Mouse (Mus musculus): Measurements from ENCODE around the gene Oas3. TPM values are rescaled to one million over a fixed set of nuclear protein-coding genes. Genes with fewer than 3 reads are reported as not detected.

The Oas3 gene
- polyA plus RNA-seq, 1 experiment from 2014 or later, result 0.02 TPM

- Histone ChIP-seq H3K9me3 (replicated peaks) (no peaks in the 10 kb centered on the region), H3K4me3 (peak within 1 kb of the TSS; percentile 66), H3K4me1 (peaks cover 43% of the 10 kb centered on the region), H3K36me3 (no peaks in the 10 kb centered on the region), H3K27me3 (ENCODE audit: low read depth, poor library complexity, severe bottlenecking) (peaks cover 95% of the 10 kb centered on the region), H3K27ac (replicated peaks) (peak within 1 kb of the TSS; percentile 83)
- no peak for DNase-seq (ENCODE audit: low spot score)
- 30% methylated on average over 3 of the region's 3 CpGs for WGBS
Observed at GRCm38 (mm10) chr5:120711827-120712226, 65.6 kb downstream of the Oas3 start, which contains the start of gene Dtx1. Gene Dtx1, minus strand, starts transcription at chr5:120711927.

- Histone ChIP-seq H3K4me1 (peaks cover 48% of the 10 kb centered on the region), H3K9me3 (replicated peaks) (no peaks in the 10 kb centered on the region), H3K4me3 (peak overlapping the region; percentile 66), H3K27me3 (ENCODE audit: low read depth, poor library complexity, severe bottlenecking) (peaks cover 97% of the 10 kb centered on the region), H3K36me3 (no peaks in the 10 kb centered on the region), H3K27ac (replicated peaks) (peak overlapping the region; percentile 83)
- peak; percentile 36 for DNase-seq (ENCODE audit: low spot score)
- WGBS, result 2% methylated on average over 43 of the region's 43 CpGs
Observed at GRCm38 (mm10) chr5:120711416-120711815, 66.0 kb downstream of the Oas3 start.

GRCm38 (mm10) chr5:120710826-120711248 is 66.6 kb downstream of the Oas3 start:
- Histone ChIP-seq H3K4me3 (peak overlapping the region; percentile 66), H3K9me3 (replicated peaks) (no peaks in the 10 kb centered on the region), H3K27ac (replicated peaks) (peak overlapping the region; percentile 83), H3K27me3 (ENCODE audit: low read depth, poor library complexity, severe bottlenecking) (peaks cover 98% of the 10 kb centered on the region), H3K4me1 (peaks cover 53% of the 10 kb centered on the region), H3K36me3 (no peaks in the 10 kb centered on the region)
- DNase-seq (ENCODE audit: low spot score), result peak; percentile 26
- 2% methylated on average over 33 of the region's 34 CpGs for WGBS

- H3K27me3 ChIP-seq (ENCODE audit: low read depth, poor library complexity, severe bottlenecking), result peaks cover 98% of the 10 kb centered on the region
- no peaks in the 10 kb centered on the region for H3K9me3 ChIP-seq (replicated peaks)
- peaks cover 58% of the 10 kb centered on the region for H3K4me1 ChIP-seq
- H3K36me3 ChIP-seq, result no peaks in the 10 kb centered on the region
- peak; percentile 52 for DNase-seq (ENCODE audit: low spot score)
- H3K27ac ChIP-seq (replicated peaks), result peak overlapping the region; percentile 83
- WGBS, result 3% methylated on average over 40 of the region's 40 CpGs
- H3K4me3 ChIP-seq, result peak overlapping the region; percentile 66
Observed at GRCm38 (mm10) chr5:120710161-120710825, 67.2 kb downstream of the Oas3 start.

- H3K4me1 ChIP-seq, result peaks cover 65% of the 10 kb centered on the region
- peak overlapping the region; percentile 54 for H3K4me3 ChIP-seq
- 32% methylated on average over 13 of the region's 13 CpGs for WGBS
- peaks cover 93% of the 10 kb centered on the region for H3K27me3 ChIP-seq (ENCODE audit: low read depth, poor library complexity, severe bottlenecking)
- H3K9me3 ChIP-seq (replicated peaks), result no peaks in the 10 kb centered on the region
- peak overlapping the region; percentile 80 for H3K27ac ChIP-seq (replicated peaks)
- H3K36me3 ChIP-seq, result no peaks in the 10 kb centered on the region
- peak; percentile 33 for DNase-seq (ENCODE audit: low spot score)
Observed at GRCm38 (mm10) chr5:120706976-120707375, 70.5 kb downstream of the Oas3 start.

DNA sequence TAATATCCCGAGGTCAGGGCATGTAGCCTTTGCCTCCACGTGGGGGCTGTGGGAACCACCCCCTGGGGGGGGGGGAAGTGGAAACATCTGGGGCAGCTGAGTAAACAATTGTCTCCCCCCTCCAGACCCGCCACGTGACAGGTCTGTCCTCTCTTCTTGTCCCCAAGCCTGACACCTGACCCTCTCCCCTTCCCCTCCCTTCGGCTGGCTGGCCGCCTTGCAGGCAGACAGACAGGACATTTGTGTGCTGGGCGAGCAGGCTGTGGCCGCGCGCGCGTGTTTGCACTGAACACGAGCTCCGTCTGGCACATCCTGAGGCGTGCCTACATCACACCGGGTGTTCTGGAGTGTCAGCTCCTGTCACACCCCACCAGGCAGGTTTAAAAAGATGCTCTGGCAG is 70.9 kb downstream of the Oas3 start:
- 8% methylated on average over 16 of the region's 16 CpGs for WGBS
- no peaks in the 10 kb centered on the region for H3K36me3 ChIP-seq
- peak; percentile 66 for DNase-seq (ENCODE audit: low spot score)
- H3K4me3 ChIP-seq, result peak overlapping the region; percentile 54
- peaks cover 91% of the 10 kb centered on the region for H3K27me3 ChIP-seq (ENCODE audit: low read depth, poor library complexity, severe bottlenecking)
- no peaks in the 10 kb centered on the region for H3K9me3 ChIP-seq (replicated peaks)
- H3K4me1 ChIP-seq, result peaks cover 60% of the 10 kb centered on the region
- peak overlapping the region; percentile 80 for H3K27ac ChIP-seq (replicated peaks)

DNA sequence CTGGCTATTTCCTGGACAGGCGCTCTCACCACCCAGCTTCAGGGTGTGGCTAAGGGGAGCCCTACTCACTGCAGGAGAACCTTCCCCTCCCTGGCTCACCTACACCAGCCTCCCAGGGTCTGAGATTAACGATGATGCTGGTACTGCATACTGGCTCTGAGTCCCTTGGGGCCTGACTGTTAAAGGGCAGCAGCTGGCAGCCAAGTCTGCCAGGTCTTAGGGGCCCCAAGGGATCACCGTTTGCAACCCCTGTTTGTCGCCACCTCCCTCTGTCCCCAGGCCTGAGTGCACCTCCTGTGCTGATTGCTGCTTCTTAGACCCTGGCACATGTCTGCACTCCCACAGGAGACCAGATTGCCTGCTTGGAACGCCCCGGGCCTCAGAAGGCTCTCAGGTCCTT is 73.0 kb downstream of the Oas3 start:
- peaks cover 41% of the 10 kb centered on the region for H3K4me1 ChIP-seq
- no peak overlapping the region for H3K4me3 ChIP-seq
- H3K36me3 ChIP-seq, result no peaks in the 10 kb centered on the region
- DNase-seq (ENCODE audit: low spot score), result no peak
- 57% methylated on average over 6 of the region's 6 CpGs for WGBS
- no peak overlapping the region for H3K27ac ChIP-seq (replicated peaks)
- H3K27me3 ChIP-seq (ENCODE audit: low read depth, poor library complexity, severe bottlenecking), result peaks cover 91% of the 10 kb centered on the region
- H3K9me3 ChIP-seq (replicated peaks), result no peaks in the 10 kb centered on the region

DNA sequence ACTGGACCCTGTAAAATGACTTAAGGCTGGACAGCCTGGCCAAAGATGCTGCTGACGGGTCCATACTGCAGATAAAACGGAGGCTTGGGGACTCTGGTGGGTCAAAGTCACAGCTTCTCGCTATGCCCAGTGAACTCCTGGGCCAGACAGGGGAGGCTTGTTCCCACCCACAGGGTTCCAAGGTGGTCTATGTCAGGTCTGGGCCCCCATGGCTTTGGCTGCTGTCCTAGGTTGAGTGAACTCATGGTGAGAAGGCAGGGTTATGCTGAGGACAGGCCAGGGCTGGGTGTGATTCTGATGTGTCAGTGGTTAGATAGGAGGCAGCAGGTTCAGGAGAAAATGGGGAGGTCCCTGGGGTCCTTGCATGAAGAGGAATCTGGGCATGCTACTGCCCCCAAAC is 73.8 kb downstream of the Oas3 start:
- Histone ChIP-seq H3K27me3 (ENCODE audit: low read depth, poor library complexity, severe bottlenecking) (peaks cover 91% of the 10 kb centered on the region), H3K4me3 (no peak overlapping the region), H3K27ac (replicated peaks) (no peak overlapping the region), H3K9me3 (replicated peaks) (no peaks in the 10 kb centered on the region), H3K4me1 (peaks cover 39% of the 10 kb centered on the region), H3K36me3 (no peaks in the 10 kb centered on the region)
- WGBS, result 79% methylated on average over 3 of the region's 3 CpGs
- no peak for DNase-seq (ENCODE audit: low spot score)

Other genes starting within 250 kb of the Oas3 start
- 10.3 and 11.1 TPM in 2 replicates for gene Tpcn1, start 189.0 kb downstream of the Oas3 start, polyA plus RNA-seq (2016; fragmentation: Nextera tagmentation; extraction: Ambion mirVana)
- 0.95 and 0.98 TPM in 2 replicates for gene Iqcd, start 188.6 kb downstream of the Oas3 start, polyA plus RNA-seq (2016; fragmentation: Nextera tagmentation; extraction: Ambion mirVana)
- 16.0 and 16.2 TPM in 2 replicates for gene Rita1, start 165.1 kb downstream of the Oas3 start, polyA plus RNA-seq (2016; fragmentation: Nextera tagmentation; extraction: Ambion mirVana)
- 59.4 and 59.7 TPM in 2 replicates for gene Ddx54, start 164.9 kb downstream of the Oas3 start, polyA plus RNA-seq (2016; fragmentation: Nextera tagmentation; extraction: Ambion mirVana)
- gene Cfap73, start 143.4 kb downstream of the Oas3 start, polyA plus RNA-seq (2016; fragmentation: Nextera tagmentation; extraction: Ambion mirVana), result not detected in 2 replicates
- gene Rasal1, start 128.8 kb downstream of the Oas3 start, polyA plus RNA-seq (2016; fragmentation: Nextera tagmentation; extraction: Ambion mirVana), result 0.10 and 0.21 TPM in 2 replicates
- 2.2 and 4.8 TPM in 2 replicates for gene Dtx1, start 65.7 kb downstream of the Oas3 start, polyA plus RNA-seq (2016; fragmentation: Nextera tagmentation; extraction: Ambion mirVana)
- gene Oas2, start 27.8 kb downstream of the Oas3 start, polyA plus RNA-seq (2016; fragmentation: Nextera tagmentation; extraction: Ambion mirVana), result 0.09 TPM in 1 of 2 replicates, not detected in the other
- 0.11 TPM in 1 of 2 replicates, not detected in the other for gene Oas1e, start 17.9 kb upstream of the Oas3 start, polyA plus RNA-seq (2016; fragmentation: Nextera tagmentation; extraction: Ambion mirVana)
- gene Oas1c, start 34.9 kb upstream of the Oas3 start, polyA plus RNA-seq (2016; fragmentation: Nextera tagmentation; extraction: Ambion mirVana), result 0.16 and 0.26 TPM in 2 replicates
- not detected in 2 replicates for gene Oas1f, start 69.7 kb upstream of the Oas3 start, polyA plus RNA-seq (2016; fragmentation: Nextera tagmentation; extraction: Ambion mirVana)
- not detected in 2 replicates for gene Oas1h, start 83.8 kb upstream of the Oas3 start, polyA plus RNA-seq (2016; fragmentation: Nextera tagmentation; extraction: Ambion mirVana)
- not detected in 2 replicates for gene Oas1g, start 110.0 kb upstream of the Oas3 start, polyA plus RNA-seq (2016; fragmentation: Nextera tagmentation; extraction: Ambion mirVana)
- gene Oas1a, start 129.9 kb upstream of the Oas3 start, polyA plus RNA-seq (2016; fragmentation: Nextera tagmentation; extraction: Ambion mirVana), result 0.36 and 0.76 TPM in 2 replicates
- gene Oas1d, start 136.9 kb upstream of the Oas3 start, polyA plus RNA-seq (2016; fragmentation: Nextera tagmentation; extraction: Ambion mirVana), result not detected in 2 replicates
- 0.10 and 0.47 TPM in 2 replicates for gene Rph3a, start 232.4 kb upstream of the Oas3 start, polyA plus RNA-seq (2016; fragmentation: Nextera tagmentation; extraction: Ambion mirVana)